Mouse (Mus musculus): ENCODE measurements around the gene Gm45716. TPM values are rescaled to one million over a fixed set of nuclear protein-coding genes. Genes with fewer than 3 reads are reported as not detected.

Gene Gm45716
- polyA plus RNA-seq, 1 experiment from 2014 or later: 48.7 TPM

GRCm38 (mm10) chr11:90286550-90287154, 99.2 kb downstream of the Gm45716 start:
- H3K9me3 ChIP-seq (ENCODE audit: low read length): no peaks in the 10 kb centered on the region
- no peaks in the 10 kb centered on the region for H3K36me3 ChIP-seq (replicated peaks; ENCODE audit: insufficient read depth, low read length)
- no peak overlapping the region for H3K9ac ChIP-seq (replicated peaks)
- H3K27me3 ChIP-seq (ENCODE audit: insufficient read depth, low read length): no peaks in the 10 kb centered on the region
- DNase-seq (no peak), ATAC-seq (no peak)
- H3K4me2 ChIP-seq (ENCODE audit: low read depth, low read length): no peak overlapping the region
- TF ChIP-seq EP300 (IDR thresholded peaks at IDR 0.05; ENCODE audit: low read depth) (no peak), CTCF (IDR thresholded peaks at IDR 0.05; ENCODE audit: low read depth) (no peak)
- 58% methylated on average over 6 of the region's 6 CpGs for WGBS (ENCODE audit: insufficient replicate concordance)
- no peaks in the 10 kb centered on the region for H3K4me1 ChIP-seq (ENCODE audit: insufficient read depth)
- H3K27ac ChIP-seq (ENCODE audit: low read depth): no peak overlapping the region
- H3K4me3 ChIP-seq (ENCODE audit: low read depth, low read length): no peak overlapping the region

GRCm38 (mm10) chr11:90291156-90291555, 103.7 kb downstream of the Gm45716 start:
- Histone ChIP-seq H3K4me3 (ENCODE audit: low read depth, low read length) (no peak overlapping the region), H3K27me3 (ENCODE audit: insufficient read depth, low read length) (no peaks in the 10 kb centered on the region), H3K36me3 (replicated peaks; ENCODE audit: insufficient read depth, low read length) (no peaks in the 10 kb centered on the region), H3K9ac (replicated peaks) (no peak overlapping the region), H3K4me1 (ENCODE audit: insufficient read depth) (no peaks in the 10 kb centered on the region), H3K9me3 (ENCODE audit: low read length) (no peaks in the 10 kb centered on the region), H3K27ac (ENCODE audit: low read depth) (no peak overlapping the region), H3K4me2 (ENCODE audit: low read depth, low read length) (no peak overlapping the region)
- no peak for ATAC-seq
- DNase-seq: no peak
- no peak for TF ChIP-seq CTCF (IDR thresholded peaks at IDR 0.05; ENCODE audit: low read depth)
- WGBS (ENCODE audit: insufficient replicate concordance): 71% methylated on average over 4 of the region's 4 CpGs

- no peak overlapping the region for H3K4me3 ChIP-seq (ENCODE audit: low read depth, low read length)
- no peaks in the 10 kb centered on the region for H3K4me1 ChIP-seq (ENCODE audit: insufficient read depth)
- H3K27me3 ChIP-seq (ENCODE audit: insufficient read depth, low read length): no peaks in the 10 kb centered on the region
- TF ChIP-seq CTCF (IDR thresholded peaks at IDR 0.05; ENCODE audit: low read depth) (no peak), EP300 (IDR thresholded peaks at IDR 0.05; ENCODE audit: low read depth) (no peak)
- no peaks in the 10 kb centered on the region for H3K9me3 ChIP-seq (ENCODE audit: low read length)
- no peak overlapping the region for H3K4me2 ChIP-seq (ENCODE audit: low read depth, low read length)
- no peaks in the 10 kb centered on the region for H3K36me3 ChIP-seq (replicated peaks; ENCODE audit: insufficient read depth, low read length)
- ATAC-seq (no peak), DNase-seq (no peak)
- H3K9ac ChIP-seq (replicated peaks): no peak overlapping the region
- no peak overlapping the region for H3K27ac ChIP-seq (ENCODE audit: low read depth)
Measured at GRCm38 (mm10) chr11:90292766-90293165, 105.3 kb downstream of the Gm45716 start.

GRCm38 (mm10) chr11:90294622-90295021, 107.1 kb downstream of the Gm45716 start:
- 64% methylated on average over 2 of the region's 2 CpGs for WGBS (ENCODE audit: insufficient replicate concordance)

More at GRCm38 (mm10) chr11:90294622-90295021, 107.1 kb downstream of the Gm45716 start:
- H3K4me3 ChIP-seq (ENCODE audit: low read depth, low read length): no peak overlapping the region
- no peaks in the 10 kb centered on the region for H3K4me1 ChIP-seq (ENCODE audit: insufficient read depth)
- no peaks in the 10 kb centered on the region for H3K36me3 ChIP-seq (replicated peaks; ENCODE audit: insufficient read depth, low read length)
- DNase-seq (no peak), ATAC-seq (no peak)
- no peak for TF ChIP-seq CTCF (IDR thresholded peaks at IDR 0.05; ENCODE audit: low read depth)
- TF ChIP-seq EP300 (IDR thresholded peaks at IDR 0.05; ENCODE audit: low read depth): no peak
- no peaks in the 10 kb centered on the region for H3K27me3 ChIP-seq (ENCODE audit: insufficient read depth, low read length)
- no peak overlapping the region for H3K9ac ChIP-seq (replicated peaks)
- H3K9me3 ChIP-seq (ENCODE audit: low read length): no peaks in the 10 kb centered on the region
- no peak overlapping the region for H3K4me2 ChIP-seq (ENCODE audit: low read depth, low read length)
- H3K27ac ChIP-seq (ENCODE audit: low read depth): no peak overlapping the region

Other genes starting within 250 kb of the Gm45716 start
- gene Pctp, start 184.8 kb upstream of the Gm45716 start, polyA plus RNA-seq (2015; fragmentation: Nextera tagmentation; extraction: Ambion mirVana): 67.2 and 68.4 TPM in 2 replicates
- gene Tmem100, start 157.3 kb upstream of the Gm45716 start, polyA plus RNA-seq (2015; fragmentation: Nextera tagmentation; extraction: Ambion mirVana): 0.99 and 1.2 TPM in 2 replicates
- 51.1 and 54.4 TPM in 2 replicates for gene Mmd, start 61.8 kb downstream of the Gm45716 start, polyA plus RNA-seq (2015; fragmentation: Nextera tagmentation; extraction: Ambion mirVana)
- gene Hlf, start 203.2 kb downstream of the Gm45716 start, polyA plus RNA-seq (2015; fragmentation: Nextera tagmentation; extraction: Ambion mirVana): 8.8 and 9.6 TPM in 2 replicates